Mouse (Mus musculus) forebrain, embryonic 13.5 days (tissue): ENCODE results near the gene 4930562C15Rik. TPM values are rescaled to one million over a fixed set of nuclear protein-coding genes. Genes with fewer than 3 reads are reported as not detected.
A peak's percentile ranks its signal among the peaks of the same experiment; 100 is the strongest.

Experiments
- ATAC-seq: fragments of 200-750 bp; cut with Nextera tagmentation; 2 replicates; pipeline ENCODE4 v1.8.0; 2017
- H3K27ac ChIP-seq: fragments of 300-500 bp; sonication (generic); 2 replicates; pipeline ENCODE4 v1.5.1; 2015; ENCODE audit warnings: inconsistent platforms, mild to moderate bottlenecking, moderate library complexity
- H3K27me3 ChIP-seq: fragments of 300-500 bp; sonication (generic); 2 replicates; pipeline ENCODE4 v1.6.1; 2015; ENCODE audit warnings: mild to moderate bottlenecking, inconsistent platforms
- H3K36me3 ChIP-seq: fragments of 300-500 bp; sonication (generic); 2 replicates; pipeline ENCODE4 v1.6.1; 2015; ENCODE audit warnings: mild to moderate bottlenecking, inconsistent platforms; ENCODE audit not compliant: poor library complexity, severe bottlenecking
- H3K4me1 ChIP-seq: fragments of 300-500 bp; sonication (generic); 2 replicates; pipeline ENCODE4 v1.6.1; 2015; ENCODE audit warnings: inconsistent platforms
- H3K4me2 ChIP-seq: fragments of 300-500 bp; sonication (generic); 2 replicates; pipeline ENCODE4 v1.6.1; 2015; ENCODE audit warnings: inconsistent platforms, mild to moderate bottlenecking, moderate library complexity
- H3K4me3 ChIP-seq: fragments of 300-500 bp; sonication (generic); 2 replicates; pipeline ENCODE4 v1.5.1; 2015; ENCODE audit warnings: mild to moderate bottlenecking, inconsistent platforms
- H3K9ac ChIP-seq: fragments of 300-500 bp; sonication (generic); 2 replicates; pipeline ENCODE4 v1.6.1; 2015; ENCODE audit warnings: mild to moderate bottlenecking, inconsistent platforms
- H3K9me3 ChIP-seq: fragments of 300-500 bp; sonication (generic); replicated peaks from 2 replicates; pipeline ENCODE4 v1.6.1; 2016; ENCODE audit warnings: inconsistent platforms
- WGBS: fragments of 180-500 bp; shearing (Covaris S2); methylation state at CpG from one replicate; pipeline ENCODE4 v1.1.7; 2015; 5-methylcytosine and 5-hydroxymethylcytosine counted together
- polyA plus RNA-seq: library from polyadenylated mRNA; unstranded; fragments of >200 nt; fragmentation: Nextera tagmentation; extraction: Ambion mirVana; gene quantifications from 2 replicates; pipeline ENCODE4 v1.2.1, GENCODE M21; 2015

The 4930562C15Rik gene
- polyA plus RNA-seq, 1 experiment from 2014 or later = 0.37 TPM

DNA sequence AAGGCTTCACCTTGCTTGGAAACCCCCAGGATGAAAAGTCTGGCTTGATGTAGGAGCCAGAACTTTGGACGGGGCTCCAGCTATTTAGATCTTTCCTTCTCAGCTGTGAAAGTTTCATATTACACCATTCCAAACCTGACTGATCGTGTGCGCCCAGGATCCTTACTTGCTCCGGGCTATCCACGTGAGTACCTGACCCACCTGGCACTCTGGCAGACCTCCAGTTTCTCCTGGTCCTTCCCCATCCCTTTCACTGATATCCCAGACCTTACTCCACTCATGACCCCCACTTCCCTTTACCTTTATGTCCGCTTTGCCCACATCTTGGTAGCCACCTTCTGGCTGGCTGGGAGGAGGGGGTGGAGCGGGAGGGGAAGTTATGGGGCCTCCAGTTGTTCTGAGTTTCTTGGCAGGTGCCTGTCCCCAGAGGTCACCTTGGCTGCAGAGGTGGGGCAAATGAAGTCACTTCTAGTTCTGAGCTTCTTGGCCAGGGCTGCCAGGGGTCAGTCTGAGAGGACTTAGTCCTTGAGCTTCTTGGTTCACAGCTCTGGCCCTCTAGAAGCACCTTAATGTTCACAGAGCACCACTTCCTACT lies 31.0 kb downstream of the 4930562C15Rik start:
- WGBS = 76% methylated on average over 7 of the region's 7 CpGs
- Histone ChIP-seq H3K4me3 (no peak overlapping the region), H3K27ac (no peak overlapping the region), H3K27me3 (no peaks in the 10 kb centered on the region), H3K4me2 (no peak overlapping the region), H3K9me3 (no peaks in the 10 kb centered on the region), H3K9ac (no peak overlapping the region), H3K4me1 (no peaks in the 10 kb centered on the region), H3K36me3 (peaks cover 11% of the 10 kb centered on the region)
- no peak for ATAC-seq

DNA sequence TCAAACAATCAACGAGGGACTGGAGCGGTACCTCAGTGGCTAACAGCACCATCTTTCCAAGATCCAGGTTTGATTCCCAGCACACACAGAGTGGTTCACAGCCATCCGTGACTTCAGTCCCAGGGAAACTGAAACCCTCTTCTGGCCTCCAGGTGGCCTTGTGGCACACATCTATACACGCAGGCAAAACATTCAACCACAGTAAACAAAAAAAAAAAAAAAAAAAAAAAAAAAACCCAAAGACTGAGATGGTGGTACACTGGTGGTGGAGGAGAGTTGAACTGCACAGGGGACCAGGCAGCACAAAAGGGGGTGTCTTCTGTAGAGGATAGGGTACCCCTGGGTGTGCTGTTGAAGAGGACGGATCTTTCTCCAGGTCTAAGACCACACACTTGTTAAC lies 35.3 kb downstream of the 4930562C15Rik start:
- no peak overlapping the region for H3K27ac ChIP-seq
- 86% methylated on average over 5 of the region's 5 CpGs for WGBS
- no peaks in the 10 kb centered on the region for H3K9me3 ChIP-seq
- peaks cover under 1% of the 10 kb centered on the region for H3K4me1 ChIP-seq
- H3K9ac ChIP-seq = no peak overlapping the region
- peaks cover 35% of the 10 kb centered on the region for H3K36me3 ChIP-seq
- ATAC-seq = no peak
- no peak overlapping the region for H3K4me2 ChIP-seq
- H3K27me3 ChIP-seq = no peaks in the 10 kb centered on the region
- H3K4me3 ChIP-seq = no peak overlapping the region

DNA sequence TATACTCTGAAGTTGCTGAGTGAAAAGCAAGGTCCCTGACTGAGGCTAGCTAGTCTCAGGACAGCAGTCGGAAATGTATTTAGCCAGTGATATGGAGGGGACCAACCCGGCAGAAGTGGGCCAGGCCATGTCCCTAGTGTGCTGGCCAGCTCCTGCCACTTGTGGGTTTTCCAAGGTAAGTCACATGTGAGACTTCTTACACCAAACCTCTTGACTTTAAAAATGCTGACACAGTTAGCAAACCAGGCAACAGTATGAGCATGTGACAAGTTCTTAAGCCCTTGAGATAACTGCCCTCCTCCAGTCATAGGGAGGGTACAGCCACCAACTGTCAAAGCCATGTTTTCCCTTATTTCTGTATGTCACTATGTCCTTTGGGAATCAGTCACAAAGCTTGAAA lies 36.7 kb downstream of the 4930562C15Rik start:
- H3K4me2 ChIP-seq = no peak overlapping the region
- H3K4me3 ChIP-seq = no peak overlapping the region
- no peak overlapping the region for H3K27ac ChIP-seq
- ATAC-seq = no peak
- H3K9ac ChIP-seq = no peak overlapping the region
- H3K9me3 ChIP-seq = no peaks in the 10 kb centered on the region
- no peaks in the 10 kb centered on the region for H3K27me3 ChIP-seq
- H3K4me1 ChIP-seq = peaks cover 14% of the 10 kb centered on the region
- H3K36me3 ChIP-seq = peaks cover 42% of the 10 kb centered on the region
- WGBS = 82% methylated on average over 2 of the region's 2 CpGs

DNA sequence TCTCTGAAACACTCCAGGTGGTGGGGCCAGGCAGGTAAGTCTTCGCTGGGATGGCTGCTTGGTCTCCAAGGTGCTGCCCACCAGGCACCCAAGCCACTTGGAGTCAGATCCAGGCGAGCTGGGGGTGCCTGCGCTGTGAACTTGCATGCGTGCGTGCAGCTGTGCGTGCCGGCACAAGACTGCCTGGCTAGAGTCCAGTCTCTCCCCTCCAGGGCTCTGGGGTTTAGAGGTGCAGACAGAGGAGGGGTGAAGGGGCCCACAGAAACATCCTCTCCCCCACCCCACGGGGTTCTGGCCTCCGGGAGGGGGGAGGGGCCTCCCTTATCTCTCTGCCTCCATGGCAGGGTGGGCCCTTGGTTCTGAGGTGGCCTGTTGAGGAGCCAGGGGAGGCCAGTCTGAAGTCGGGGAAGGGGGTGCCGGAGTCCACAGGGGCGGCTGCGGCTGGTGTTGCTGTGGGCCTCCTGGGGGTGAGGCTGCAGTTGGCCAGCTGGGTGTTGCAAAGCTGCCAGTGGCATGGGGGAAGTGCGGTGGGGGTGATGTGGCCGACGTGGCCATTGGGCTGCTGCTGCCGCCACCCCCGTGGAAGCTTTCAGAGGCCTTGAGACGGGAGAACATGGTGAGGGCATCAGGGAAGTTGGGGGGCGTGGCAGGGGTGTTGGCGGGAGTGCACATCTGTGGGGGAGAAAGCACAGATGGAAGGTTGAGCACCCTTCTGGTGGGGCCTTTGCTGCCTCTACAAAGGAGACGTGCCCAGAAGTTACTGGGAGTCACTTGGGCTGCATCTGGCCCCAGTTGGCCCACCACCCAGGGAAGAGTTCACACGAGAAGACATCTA lies 40.2 kb downstream of the 4930562C15Rik start:
- H3K27ac ChIP-seq = 0 out of 2 replicates have a peak overlapping the region, but pooled peaks have one; percentile 3
- peaks cover 31% of the 10 kb centered on the region for H3K36me3 ChIP-seq
- H3K4me1 ChIP-seq = peaks cover 29% of the 10 kb centered on the region
- no peaks in the 10 kb centered on the region for H3K9me3 ChIP-seq
- no peak overlapping the region for H3K4me3 ChIP-seq
- H3K9ac ChIP-seq = 0 out of 2 replicates have a peak overlapping the region, but pooled peaks have one; percentile 16
- no peaks in the 10 kb centered on the region for H3K27me3 ChIP-seq
- no peak for ATAC-seq
- 87% methylated on average over 23 of the region's 23 CpGs for WGBS
- peak overlapping the region; percentile 1; the same call in 1 of the 2 replicates for H3K4me2 ChIP-seq

DNA sequence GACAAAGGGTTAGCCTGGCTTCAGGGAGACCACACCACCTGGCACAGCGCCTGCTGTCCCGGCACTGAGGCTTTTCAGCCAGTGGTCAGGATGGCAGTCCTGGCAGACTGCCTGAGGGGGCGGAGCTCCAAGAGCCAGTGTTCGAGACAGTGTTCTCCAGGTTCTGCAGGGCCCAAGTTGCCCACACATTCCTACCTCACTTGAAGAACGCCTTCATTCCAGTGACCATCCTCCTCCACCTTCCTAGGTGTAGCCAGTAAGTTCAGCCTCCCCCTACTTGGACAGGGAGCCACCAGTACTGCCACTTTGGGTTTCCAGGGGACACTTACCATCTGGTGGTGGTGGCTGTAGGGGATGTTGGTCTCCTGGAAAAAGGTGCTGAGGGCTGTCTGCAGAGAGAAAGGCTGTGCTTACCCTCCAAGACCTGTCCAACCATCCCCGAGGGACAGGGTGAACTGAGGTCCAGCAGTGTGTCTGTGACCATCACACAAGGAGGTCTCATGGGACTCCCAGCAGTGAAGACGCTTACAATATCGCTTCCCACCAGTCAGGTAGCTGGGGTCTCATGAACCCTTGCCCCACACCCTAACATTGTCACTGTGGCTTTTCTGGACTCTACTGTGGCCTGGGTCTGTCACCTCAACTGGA lies 40.9 kb downstream of the 4930562C15Rik start:
- H3K27ac ChIP-seq = no peak overlapping the region
- ATAC-seq = no peak
- no peaks in the 10 kb centered on the region for H3K9me3 ChIP-seq
- peaks cover 31% of the 10 kb centered on the region for H3K36me3 ChIP-seq
- H3K4me2 ChIP-seq = peak overlapping the region; percentile 1; the same call in 1 of the 2 replicates
- H3K27me3 ChIP-seq = no peaks in the 10 kb centered on the region
- H3K4me1 ChIP-seq = peaks cover 33% of the 10 kb centered on the region
- H3K9ac ChIP-seq = 0 out of 2 replicates have a peak overlapping the region, but pooled peaks have one; percentile 16
- 74% methylated on average over 8 of the region's 8 CpGs for WGBS
- no peak overlapping the region for H3K4me3 ChIP-seq

DNA sequence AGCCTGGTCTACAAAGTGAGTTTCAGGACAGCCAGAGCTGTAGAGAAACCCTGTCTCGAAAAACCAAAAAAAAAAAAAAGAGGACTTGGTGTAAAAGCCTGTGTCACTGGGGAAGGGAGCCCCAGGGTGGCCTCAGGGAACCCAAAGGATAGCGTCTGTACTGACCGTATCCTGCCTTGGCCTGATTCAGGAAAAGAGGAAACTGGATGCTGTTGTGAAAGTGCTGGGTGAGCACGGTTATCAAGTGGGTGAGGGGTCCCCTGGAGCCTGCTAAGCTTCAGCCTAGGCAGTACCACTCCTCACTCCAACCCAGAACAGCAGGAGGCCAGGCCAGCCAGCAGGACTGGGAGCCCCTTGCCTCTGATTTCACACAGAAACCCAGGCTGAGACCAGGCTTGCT lies 42.0 kb downstream of the 4930562C15Rik start:
- no peak for ATAC-seq
- Histone ChIP-seq H3K9ac (no peak overlapping the region), H3K27ac (no peak overlapping the region), H3K4me1 (peaks cover 42% of the 10 kb centered on the region), H3K36me3 (peaks cover 31% of the 10 kb centered on the region), H3K4me3 (no peak overlapping the region), H3K27me3 (no peaks in the 10 kb centered on the region), H3K4me2 (0 out of 2 replicates have a peak overlapping the region, but pooled peaks have one; percentile 89), H3K9me3 (no peaks in the 10 kb centered on the region)
- WGBS = 91% methylated on average over 4 of the region's 4 CpGs

DNA sequence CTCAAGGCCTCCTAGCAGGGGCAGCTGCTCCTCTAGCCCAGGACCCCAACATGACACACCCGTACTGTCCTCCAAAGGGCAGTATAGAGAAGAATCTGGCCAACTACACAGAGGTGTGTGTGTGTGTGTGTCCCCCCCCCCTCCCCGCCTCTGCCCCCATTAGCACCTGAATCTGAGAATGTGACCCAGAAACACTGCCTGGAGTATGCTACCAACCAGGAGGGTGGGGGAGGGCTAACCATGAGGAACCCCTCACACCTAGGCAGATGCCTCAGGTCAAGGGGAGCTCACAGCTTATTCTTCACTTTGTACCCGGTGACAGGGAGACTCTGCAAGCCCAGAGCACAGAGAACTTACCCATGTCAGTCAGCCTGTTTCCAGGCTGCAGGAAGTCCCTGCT lies 42.5 kb downstream of the 4930562C15Rik start:
- Histone ChIP-seq H3K9ac (peak overlapping the region; percentile 82), H3K4me3 (peak overlapping the region; percentile 72; the same call in 1 of the 2 replicates), H3K4me1 (peaks cover 42% of the 10 kb centered on the region), H3K27ac (no peak overlapping the region), H3K27me3 (no peaks in the 10 kb centered on the region), H3K4me2 (peak overlapping the region; percentile 89), H3K9me3 (no peaks in the 10 kb centered on the region), H3K36me3 (peaks cover 31% of the 10 kb centered on the region)
- 79% methylated on average over 3 of the region's 3 CpGs for WGBS
- no peak for ATAC-seq

DNA sequence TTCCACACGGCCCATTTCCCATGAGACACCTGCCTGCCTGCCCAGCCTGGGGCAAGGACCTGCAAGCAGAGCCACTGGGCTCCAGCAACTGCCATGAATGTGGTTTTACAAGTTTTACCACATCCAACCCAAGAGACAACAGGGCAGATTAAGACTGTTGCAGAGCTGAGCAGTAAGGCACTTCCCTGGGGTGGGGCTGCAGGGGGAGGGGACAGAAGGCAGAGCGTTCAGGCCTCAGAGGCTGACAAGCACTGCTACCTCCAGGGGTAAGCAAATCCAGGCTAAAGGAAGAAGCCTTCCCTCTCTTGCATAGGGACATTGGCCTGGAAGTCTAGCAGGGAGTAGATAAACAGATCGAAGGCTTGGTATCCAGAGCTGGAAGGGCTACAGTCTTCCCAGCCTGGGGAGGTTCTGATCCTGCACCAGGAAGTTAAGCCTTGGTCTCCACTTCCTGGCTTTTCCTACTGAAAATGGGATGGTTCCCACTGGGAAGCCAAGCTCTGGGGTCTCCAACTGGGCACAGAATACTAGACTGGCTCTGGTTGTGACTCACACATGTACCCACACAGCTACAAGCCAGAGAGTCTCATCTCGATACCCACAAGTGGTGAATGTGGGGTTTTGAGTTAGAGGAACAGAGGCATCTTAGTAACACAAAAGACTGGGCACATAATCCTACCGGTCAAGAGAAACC lies 43.1 kb downstream of the 4930562C15Rik start:
- Histone ChIP-seq H3K4me2 (peak overlapping the region; percentile 89), H3K27ac (0 out of 2 replicates have a peak overlapping the region, but pooled peaks have one; percentile 97), H3K9ac (peak overlapping the region; percentile 82), H3K27me3 (no peaks in the 10 kb centered on the region), H3K4me3 (peak overlapping the region; percentile 72), H3K9me3 (no peaks in the 10 kb centered on the region), H3K4me1 (peaks cover 42% of the 10 kb centered on the region), H3K36me3 (peaks cover 29% of the 10 kb centered on the region)
- no peak for ATAC-seq
- WGBS = 36% methylated on average over 5 of the region's 5 CpGs

DNA sequence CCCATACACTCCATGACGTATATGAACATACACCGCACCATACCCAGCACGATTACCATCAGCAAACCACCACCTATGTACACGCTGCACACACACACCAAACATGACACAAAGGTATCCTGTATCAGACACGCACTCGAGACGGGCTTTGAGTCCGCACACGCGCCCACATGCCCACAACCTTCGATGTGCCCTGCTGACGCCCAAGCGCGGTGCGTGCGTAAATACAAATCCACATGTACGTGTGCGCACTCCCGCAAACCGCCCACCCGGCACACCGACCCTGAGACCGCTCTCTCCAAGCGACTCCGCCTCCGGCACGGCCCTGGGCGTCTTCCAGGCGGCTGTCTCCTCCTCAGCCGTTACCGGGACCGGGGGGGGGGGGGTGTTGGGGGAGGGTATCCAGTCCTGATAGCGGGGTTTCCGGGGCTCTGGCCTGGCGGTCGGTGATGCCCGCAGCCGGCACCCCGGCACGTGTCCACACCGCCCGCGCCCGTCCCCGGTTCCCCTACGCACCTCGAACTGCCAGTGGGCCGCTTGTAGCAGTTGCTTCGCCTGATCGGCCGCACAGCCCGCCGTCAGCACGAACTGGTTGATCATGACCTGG lies 44.0 kb downstream of the 4930562C15Rik start:
- no peaks in the 10 kb centered on the region for H3K27me3 ChIP-seq
- H3K4me3 ChIP-seq = peak overlapping the region; percentile 72
- peak overlapping the region; percentile 82 for H3K9ac ChIP-seq
- H3K4me1 ChIP-seq = peaks cover 42% of the 10 kb centered on the region
- H3K9me3 ChIP-seq = no peaks in the 10 kb centered on the region
- WGBS = under 1% methylated on average over 52 of the region's 54 CpGs
- H3K27ac ChIP-seq = peak overlapping the region; percentile 97
- H3K4me2 ChIP-seq = peak overlapping the region; percentile 89
- ATAC-seq = peak; percentile 30
- peaks cover 20% of the 10 kb centered on the region for H3K36me3 ChIP-seq

DNA sequence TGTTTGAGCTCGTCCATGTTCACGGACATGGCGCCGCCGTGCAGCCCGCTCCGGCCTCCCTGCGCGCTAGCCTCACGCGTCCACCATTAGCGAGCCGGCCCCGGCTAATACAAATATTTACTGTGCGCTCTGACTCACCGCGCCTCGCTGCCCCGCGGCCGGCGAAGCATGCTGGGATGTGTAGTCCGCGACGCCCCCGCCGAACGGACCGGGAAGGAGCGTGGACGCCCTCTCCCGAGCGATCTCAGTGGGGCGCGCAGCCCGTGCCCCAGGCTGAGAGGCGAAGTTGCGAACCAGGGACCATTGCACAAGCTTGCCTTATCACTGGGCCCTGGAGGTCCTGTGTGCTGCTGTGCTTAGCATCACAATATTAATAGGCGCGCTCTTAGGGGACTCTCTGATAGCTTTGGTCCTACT lies 44.5 kb downstream of the 4930562C15Rik start:
- no peaks in the 10 kb centered on the region for H3K27me3 ChIP-seq
- H3K9me3 ChIP-seq = no peaks in the 10 kb centered on the region
- WGBS = under 1% methylated on average over 40 of the region's 40 CpGs
- peaks cover 15% of the 10 kb centered on the region for H3K36me3 ChIP-seq
- peak; percentile 75 for ATAC-seq
- peak overlapping the region; percentile 72 for H3K4me3 ChIP-seq
- peaks cover 42% of the 10 kb centered on the region for H3K4me1 ChIP-seq
- peak overlapping the region; percentile 97 for H3K27ac ChIP-seq
- H3K9ac ChIP-seq = peak overlapping the region; percentile 82
- peak overlapping the region; percentile 89 for H3K4me2 ChIP-seq

DNA sequence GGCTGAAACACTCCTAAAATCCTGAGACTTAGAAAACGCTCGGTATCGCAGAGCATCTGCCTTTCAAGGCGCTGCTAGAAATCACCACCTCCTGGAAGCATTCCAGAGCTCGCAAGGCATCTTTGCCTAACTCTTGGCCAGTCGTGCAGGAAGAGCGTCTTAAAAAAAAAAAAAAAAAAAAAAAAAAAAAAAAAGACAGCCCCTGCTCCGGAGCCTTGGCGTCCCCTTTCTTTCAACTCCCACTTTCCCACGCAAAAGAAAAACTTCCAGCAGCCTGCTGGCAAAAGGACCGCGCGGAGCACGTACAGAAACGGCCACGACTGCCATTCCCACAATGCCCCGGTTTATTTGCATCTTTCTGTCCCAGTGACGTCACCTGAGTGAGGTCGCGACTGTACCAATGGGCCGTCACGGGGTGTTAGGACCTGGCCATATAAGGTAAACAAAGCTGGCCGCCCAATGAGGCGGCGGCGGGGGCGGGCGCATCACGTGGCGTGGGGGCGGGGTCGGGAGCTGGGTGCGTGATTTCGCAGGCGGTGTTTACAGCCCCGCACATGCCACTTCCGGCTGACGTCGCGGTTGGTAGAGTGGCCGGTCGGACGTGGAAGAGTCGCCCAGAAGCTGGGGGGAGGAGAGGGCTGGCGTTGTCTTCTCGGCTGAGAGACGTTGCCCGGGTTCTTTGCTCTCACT lies 45.1 kb downstream of the 4930562C15Rik start, which contains the start of gene Ubald1:
Gene Ubald1, minus strand, starts transcription at position 180 of the 690 bp plus-strand sequence.
- Histone ChIP-seq H3K27ac (peak within 1 kb of the TSS; percentile 97), H3K4me3 (peak within 1 kb of the TSS; percentile 72), H3K27me3 (no peaks in the 10 kb centered on the region), H3K9me3 (no peaks in the 10 kb centered on the region), H3K36me3 (peaks cover 9% of the 10 kb centered on the region), H3K9ac (peak within 1 kb of the TSS; percentile 84), H3K4me2 (peak within 1 kb of the TSS; percentile 92), H3K4me1 (peaks cover 44% of the 10 kb centered on the region)
- WGBS = under 1% methylated on average over 48 of the region's 48 CpGs
- ATAC-seq = peak; percentile 91
